Mouse (Mus musculus) erythroblast, embryonic 14.5 days (primary cell): ENCODE results near the gene Prl2a1.

ENCODE experiments used
- GATA1 ChIP-seq: IDR thresholded peaks from 2 replicates; pipeline ENCODE4 v1.6.1; 2012; ENCODE audit warnings: low read length, inconsistent platforms, mixed read lengths
- TAL1 ChIP-seq: IDR thresholded peaks from 3 replicates; pipeline ENCODE4 v1.6.1; 2012; ENCODE audit warnings: low read length, inconsistent platforms, mixed read lengths

GRCm38 (mm10) chr13:27799303-27799702, 2.2 kb upstream of the Prl2a1 start:
- TF ChIP-seq TAL1 (no peak), GATA1 (no peak)
